Comparison of ENCODE assay signal across 8 mouse cellular contexts in the genomic region with DNA sequence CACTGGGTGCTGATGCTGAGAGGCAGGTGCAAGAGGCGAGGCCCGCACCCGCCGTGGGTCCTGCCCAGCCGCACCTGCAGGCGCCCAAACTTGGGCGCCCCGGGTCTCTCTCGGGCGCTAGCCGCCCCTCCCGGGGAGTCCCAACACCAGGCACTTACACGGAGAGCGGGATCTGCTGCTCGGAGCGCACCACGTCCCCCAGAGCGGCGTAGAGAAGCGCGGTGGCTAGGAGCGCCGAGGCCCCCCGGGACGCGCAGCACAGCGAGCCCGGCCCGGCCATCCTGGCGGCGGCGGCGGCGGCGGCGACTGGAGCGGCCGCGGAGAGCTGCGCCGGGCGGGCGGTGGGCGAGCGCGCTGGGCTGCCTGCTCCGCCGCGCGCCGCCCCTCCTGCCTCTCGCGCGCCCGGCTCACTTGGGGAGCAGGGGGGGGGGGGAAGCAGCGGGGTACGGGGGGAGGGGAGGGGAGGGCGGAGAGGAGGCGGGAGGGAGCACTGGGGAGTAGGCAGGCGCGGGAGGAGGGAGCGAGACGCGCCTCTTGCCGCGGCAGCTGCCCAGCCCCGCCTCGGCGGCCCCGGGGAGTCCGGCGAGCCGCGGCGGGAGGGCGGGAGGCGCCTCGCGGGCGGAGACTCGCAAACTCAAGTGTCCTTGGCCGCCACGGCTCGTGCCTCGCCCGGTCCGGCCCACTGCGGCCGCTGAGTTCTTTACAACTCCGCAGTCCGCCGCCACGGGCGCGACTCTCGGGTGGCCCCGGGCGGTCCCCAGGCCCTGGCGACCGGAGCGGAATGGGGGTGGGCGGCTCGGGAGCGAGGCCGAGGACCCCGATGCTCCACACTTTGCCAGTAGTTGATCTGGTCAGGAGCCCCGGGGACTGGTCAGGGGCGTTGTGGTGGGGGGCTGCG. TPM values are rescaled to one million over a fixed set of nuclear protein-coding genes. Genes with fewer than 3 reads are reported as not detected.
DNase-seq lines count a peak whose midpoint lies in the region; ATAC-seq and TF ChIP-seq lines count a peak whose summit lies in the region.

A gene (minus strand): TSS at position 377 of the 898 bp plus-strand sequence.

- no peaks in the 10 kb centered on the region for H3K36me3 ChIP-seq in embryonic facial prominence, embryonic 12.5 days
- no peaks in the 10 kb centered on the region for H3K36me3 ChIP-seq in heart, embryonic 10.5 days
- no peaks in the 10 kb centered on the region for H3K36me3 ChIP-seq in limb, embryonic 12.5 days
- no peaks in the 10 kb centered on the region for H3K36me3 ChIP-seq in midbrain, embryonic 15.5 days (replicated peaks)
- H3K36me3 ChIP-seq in testis, adult 2 months (ENCODE audit: control insufficient read depth, insufficient read depth, low read length) = no peaks in the 10 kb centered on the region

- H3K27ac ChIP-seq in embryonic facial prominence, embryonic 12.5 days = peak within 1 kb of the TSS; percentile 73
- peak within 1 kb of the TSS; percentile 85 for H3K27ac ChIP-seq in heart, embryonic 10.5 days
- H3K27ac ChIP-seq in limb, embryonic 12.5 days = 0 out of 2 replicates have a peak within 1 kb of the TSS, but pooled peaks have one; percentile 23
- H3K27ac ChIP-seq in midbrain, embryonic 15.5 days = peak within 1 kb of the TSS; percentile 78
- H3K27ac ChIP-seq in testis, adult 2 months (ENCODE audit: control insufficient read depth, insufficient read depth, low read depth, low read length) = no peak within 1 kb of the TSS

- peak within 1 kb of the TSS; percentile 98 for H3K4me2 ChIP-seq in embryonic facial prominence, embryonic 12.5 days (replicated peaks)
- peak within 1 kb of the TSS; percentile 98 for H3K4me2 ChIP-seq in limb, embryonic 12.5 days
- H3K4me2 ChIP-seq in midbrain, embryonic 15.5 days = peak within 1 kb of the TSS; percentile 100

- peak; percentile 83 for DNase-seq in brain, embryonic 14.5 days (ENCODE audit: low read depth)
- DNase-seq in heart, embryonic 10.5 days (ENCODE audit: low spot score) = peak; percentile 80
- peak; percentile 31 for DNase-seq in kidney, adult 9 months
- DNase-seq in adipocyte (ENCODE audit: low spot score) = no peak

- under 1% methylated on average over 68 of the region's 109 CpGs for WGBS in embryonic facial prominence, embryonic 12.5 days
- under 1% methylated on average over 86 of the region's 109 CpGs for WGBS in heart, embryonic 10.5 days
- WGBS in limb, embryonic 12.5 days = under 1% methylated on average over 67 of the region's 109 CpGs
- WGBS in midbrain, embryonic 15.5 days = under 1% methylated on average over 51 of the region's 109 CpGs

- H3K4me1 ChIP-seq in embryonic facial prominence, embryonic 12.5 days = 0 out of 2 replicates have a peak, but pooled peaks cover 8% of the 10 kb centered on the region
- peaks cover 28% of the 10 kb centered on the region for H3K4me1 ChIP-seq in heart, embryonic 10.5 days
- peaks cover 22% of the 10 kb centered on the region for H3K4me1 ChIP-seq in limb, embryonic 12.5 days (replicated peaks)
- H3K4me1 ChIP-seq in midbrain, embryonic 15.5 days = peaks cover 25% of the 10 kb centered on the region
- peaks cover 22% of the 10 kb centered on the region for H3K4me1 ChIP-seq in testis, adult 2 months (ENCODE audit: control insufficient read depth, insufficient read depth, low read length)

- no peak for TF ChIP-seq CTCF in brain, embryonic 14.5 days (IDR thresholded peaks at IDR 0.05; ENCODE audit: borderline replicate concordance, extremely low read depth, insufficient read depth, insufficient read length)
- no peak for TF ChIP-seq CTCF in testis, adult 2 months (IDR thresholded peaks at IDR 0.05; ENCODE audit: control insufficient read depth, insufficient read depth, insufficient replicate concordance, low read depth, low read length)

- TF ChIP-seq POLR2A in brain, embryonic 14.5 days (IDR thresholded peaks at IDR 0.05; ENCODE audit: borderline replicate concordance, extremely low read depth, insufficient read depth, insufficient read length, poor library complexity, severe bottlenecking) = peak; percentile 67
- TF ChIP-seq POLR2A in testis, adult 2 months (IDR thresholded peaks at IDR 0.05; ENCODE audit: control insufficient read depth, low read depth, low read length) = no peak

- no peaks in the 10 kb centered on the region for H3K9me3 ChIP-seq in embryonic facial prominence, embryonic 12.5 days
- no peaks in the 10 kb centered on the region for H3K9me3 ChIP-seq in heart, embryonic 10.5 days
- H3K9me3 ChIP-seq in limb, embryonic 12.5 days = no peaks in the 10 kb centered on the region
- no peaks in the 10 kb centered on the region for H3K9me3 ChIP-seq in midbrain, embryonic 15.5 days

- H3K9ac ChIP-seq in embryonic facial prominence, embryonic 12.5 days = peak within 1 kb of the TSS; percentile 77
- peak within 1 kb of the TSS; percentile 72 for H3K9ac ChIP-seq in limb, embryonic 12.5 days (replicated peaks)
- H3K9ac ChIP-seq in midbrain, embryonic 15.5 days = peak within 1 kb of the TSS; percentile 72

- ATAC-seq in embryonic facial prominence, embryonic 12.5 days (ENCODE audit: insufficient number of reproducible peaks, insufficient read depth, low FRiP score, low TSS enrichment) = peak; percentile 79
- peak; percentile 67 for ATAC-seq in limb, embryonic 12.5 days (ENCODE audit: insufficient number of reproducible peaks, insufficient read depth, low FRiP score, low TSS enrichment, low read depth)
- ATAC-seq in midbrain, embryonic 15.5 days (replicated peaks) = peak; percentile 77

- H3K4me3 ChIP-seq in embryonic facial prominence, embryonic 12.5 days = peak within 1 kb of the TSS; percentile 68
- peak within 1 kb of the TSS; percentile 82 for H3K4me3 ChIP-seq in heart, embryonic 10.5 days
- peak within 1 kb of the TSS; percentile 66 for H3K4me3 ChIP-seq in limb, embryonic 12.5 days (replicated peaks)
- H3K4me3 ChIP-seq in midbrain, embryonic 15.5 days = peak within 1 kb of the TSS; percentile 85
- H3K4me3 ChIP-seq in testis, adult 2 months (ENCODE audit: control insufficient read depth, low read depth, low read length) = peak within 1 kb of the TSS; percentile 68

- H3K27me3 ChIP-seq in embryonic facial prominence, embryonic 12.5 days = peaks cover 61% of the 10 kb centered on the region
- peaks cover 88% of the 10 kb centered on the region for H3K27me3 ChIP-seq in heart, embryonic 10.5 days (ENCODE audit: insufficient read depth, poor library complexity, severe bottlenecking)
- peaks cover 87% of the 10 kb centered on the region for H3K27me3 ChIP-seq in limb, embryonic 12.5 days
- peaks cover 15% of the 10 kb centered on the region for H3K27me3 ChIP-seq in midbrain, embryonic 15.5 days (replicated peaks)
- H3K27me3 ChIP-seq in testis, adult 2 months (ENCODE audit: control insufficient read depth, insufficient read depth, low read length) = no peaks in the 10 kb centered on the region

RNA-seq across cellular contexts. Expression of the gene that starts here (rescaled TPM):
- polyA plus RNA-seq in brain, embryonic 14.5 days (2012; rRNA removed) = 23.9 and 32.5 TPM in 2 replicates
- polyA plus RNA-seq in embryonic facial prominence, embryonic 12.5 days (2016; fragmentation: Nextera tagmentation; extraction: Ambion mirVana) = 12.7 and 14.8 TPM in 2 replicates
- 1.1 and 1.3 TPM in 2 replicates for polyA plus RNA-seq in heart, embryonic 10.5 days (2016; fragmentation: Nextera tagmentation; extraction: Ambion mirVana)
- 2.8 and 3.3 TPM in 2 replicates for polyA plus RNA-seq in limb, embryonic 12.5 days (2016; fragmentation: Nextera tagmentation; extraction: Ambion mirVana)
- polyA plus RNA-seq in midbrain, embryonic 15.5 days (2015; fragmentation: Nextera tagmentation; extraction: Ambion mirVana) = 41.1 and 41.9 TPM in 2 replicates
- 4.0 and 4.6 TPM in 2 replicates for polyA plus RNA-seq in testis, adult 2 months (2012; rRNA removed)
